Mouse (Mus musculus): ENCODE data around the gene Atp6v0d1. TPM values are rescaled to one million over a fixed set of nuclear protein-coding genes. Genes with fewer than 3 reads are reported as not detected.
A peak's percentile ranks its signal among the peaks of the same experiment; 100 is the strongest.

Atp6v0d1 gene
- polyA plus RNA-seq, 1 experiment = 70.8 TPM

GRCm38 (mm10) chr8:105516018-105516645 is 49.7 kb downstream of the Atp6v0d1 start:
- WGBS = 12% methylated on average over 12 of the region's 12 CpGs
- peaks cover 18% of the 10 kb centered on the region for H3K4me1 ChIP-seq (ENCODE audit: control insufficient read depth, insufficient read depth, insufficient read length, low read length)
- TF ChIP-seq CTCF (IDR thresholded peaks at IDR 0.05; ENCODE audit: extremely low read depth, insufficient read length, insufficient replicate concordance, low read depth, low read length) = peak; percentile 94; the same call in 1 of the 2 replicates
- peak; percentile 23; the same call in 1 of the 2 replicates for TF ChIP-seq POLR2A (IDR thresholded peaks at IDR 0.05; ENCODE audit: low read depth, low read length)
- H3K27me3 ChIP-seq (ENCODE audit: control insufficient read depth, insufficient read depth, low read length) = no peaks in the 10 kb centered on the region
- no peak overlapping the region for H3K27ac ChIP-seq (ENCODE audit: insufficient read depth, low read depth, low read length)
- H3K4me3 ChIP-seq (ENCODE audit: low read depth, low read length) = peak overlapping the region; percentile 32
- no peaks in the 10 kb centered on the region for H3K36me3 ChIP-seq (ENCODE audit: control insufficient read depth, insufficient read depth, low read length)

- Histone ChIP-seq H3K36me3 (ENCODE audit: control insufficient read depth, insufficient read depth, low read length) (no peaks in the 10 kb centered on the region), H3K27me3 (ENCODE audit: control insufficient read depth, insufficient read depth, low read length) (no peaks in the 10 kb centered on the region), H3K4me1 (ENCODE audit: control insufficient read depth, insufficient read depth, insufficient read length, low read length) (peaks cover 18% of the 10 kb centered on the region), H3K27ac (ENCODE audit: insufficient read depth, low read depth, low read length) (no peak overlapping the region), H3K4me3 (ENCODE audit: low read depth, low read length) (no peak overlapping the region)
- TF ChIP-seq POLR2A (IDR thresholded peaks at IDR 0.05; ENCODE audit: low read depth, low read length) (no peak), CTCF (IDR thresholded peaks at IDR 0.05; ENCODE audit: extremely low read depth, insufficient read length, insufficient replicate concordance, low read depth, low read length) (no peak)
- 79% methylated on average over 5 of the region's 5 CpGs for WGBS
Measured at GRCm38 (mm10) chr8:105514656-105515055, 51.2 kb downstream of the Atp6v0d1 start.

- Histone ChIP-seq H3K27me3 (ENCODE audit: control insufficient read depth, insufficient read depth, low read length) (0 out of 2 replicates have a peak, but pooled peaks cover under 1% of the 10 kb centered on the region), H3K27ac (ENCODE audit: insufficient read depth, low read depth, low read length) (no peak overlapping the region), H3K36me3 (ENCODE audit: control insufficient read depth, insufficient read depth, low read length) (no peaks in the 10 kb centered on the region), H3K4me3 (ENCODE audit: low read depth, low read length) (no peak overlapping the region), H3K4me1 (ENCODE audit: control insufficient read depth, insufficient read depth, insufficient read length, low read length) (peaks cover 15% of the 10 kb centered on the region)
- 89% methylated on average over 6 of the region's 6 CpGs for WGBS
- TF ChIP-seq POLR2A (IDR thresholded peaks at IDR 0.05; ENCODE audit: low read depth, low read length) (no peak), CTCF (IDR thresholded peaks at IDR 0.05; ENCODE audit: extremely low read depth, insufficient read length, insufficient replicate concordance, low read depth, low read length) (no peak)
Measured at GRCm38 (mm10) chr8:105514194-105514593, 51.7 kb downstream of the Atp6v0d1 start.

- Histone ChIP-seq H3K4me1 (ENCODE audit: control insufficient read depth, insufficient read depth, insufficient read length, low read length) (no peaks in the 10 kb centered on the region; the same call in 1 of the 2 replicates), H3K27ac (ENCODE audit: insufficient read depth, low read depth, low read length) (no peak overlapping the region), H3K4me3 (ENCODE audit: low read depth, low read length) (no peak overlapping the region), H3K36me3 (ENCODE audit: control insufficient read depth, insufficient read depth, low read length) (no peaks in the 10 kb centered on the region), H3K27me3 (ENCODE audit: control insufficient read depth, insufficient read depth, low read length) (0 out of 2 replicates have a peak, but pooled peaks cover 4% of the 10 kb centered on the region)
- 27% methylated on average over 12 of the region's 12 CpGs for WGBS
- TF ChIP-seq CTCF (IDR thresholded peaks at IDR 0.05; ENCODE audit: extremely low read depth, insufficient read length, insufficient replicate concordance, low read depth, low read length) (no peak), POLR2A (IDR thresholded peaks at IDR 0.05; ENCODE audit: low read depth, low read length) (no peak)
Measured at GRCm38 (mm10) chr8:105509997-105510735, 55.7 kb downstream of the Atp6v0d1 start.

DNA sequence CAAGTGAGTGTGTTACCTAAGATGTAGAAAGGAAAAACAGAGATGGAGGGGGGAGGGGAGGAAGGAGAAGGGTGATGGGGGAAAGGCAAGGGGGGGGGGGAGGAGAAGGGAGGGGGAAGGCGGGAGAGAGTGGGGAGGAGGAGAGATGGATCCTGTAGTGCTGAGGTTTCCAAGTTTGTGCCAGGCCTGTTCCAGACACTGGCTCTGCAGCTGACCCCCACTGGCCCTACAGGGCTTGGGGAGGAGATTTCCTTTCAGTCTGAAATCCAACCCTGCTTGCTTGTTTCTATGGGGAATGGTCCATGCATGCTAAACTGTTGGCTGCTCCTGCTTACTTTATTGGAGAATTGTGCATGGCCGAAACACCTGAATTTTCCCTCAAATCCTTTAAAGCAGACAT is 57.1 kb downstream of the Atp6v0d1 start:
- WGBS = 75% methylated on average over 2 of the region's 2 CpGs
- Histone ChIP-seq H3K4me3 (ENCODE audit: low read depth, low read length) (no peak overlapping the region), H3K27me3 (ENCODE audit: control insufficient read depth, insufficient read depth, low read length) (0 out of 2 replicates have a peak, but pooled peaks cover 4% of the 10 kb centered on the region), H3K27ac (ENCODE audit: insufficient read depth, low read depth, low read length) (no peak overlapping the region), H3K4me1 (ENCODE audit: control insufficient read depth, insufficient read depth, insufficient read length, low read length) (no peaks in the 10 kb centered on the region; the same call in 1 of the 2 replicates), H3K36me3 (ENCODE audit: control insufficient read depth, insufficient read depth, low read length) (no peaks in the 10 kb centered on the region)
- no peak for TF ChIP-seq POLR2A (IDR thresholded peaks at IDR 0.05; ENCODE audit: low read depth, low read length)
- TF ChIP-seq CTCF (IDR thresholded peaks at IDR 0.05; ENCODE audit: extremely low read depth, insufficient read length, insufficient replicate concordance, low read depth, low read length) = no peak

GRCm38 (mm10) chr8:105506977-105507376 is 58.9 kb downstream of the Atp6v0d1 start:
- H3K27me3 ChIP-seq (ENCODE audit: control insufficient read depth, insufficient read depth, low read length) = 0 out of 2 replicates have a peak, but pooled peaks cover 4% of the 10 kb centered on the region

GRCm38 (mm10) chr8:105504617-105505016 is 61.2 kb downstream of the Atp6v0d1 start:
- H3K4me3 ChIP-seq (ENCODE audit: low read depth, low read length) = no peak overlapping the region
- 0 out of 2 replicates have a peak, but pooled peaks cover 4% of the 10 kb centered on the region for H3K27me3 ChIP-seq (ENCODE audit: control insufficient read depth, insufficient read depth, low read length)
- no peaks in the 10 kb centered on the region for H3K36me3 ChIP-seq (ENCODE audit: control insufficient read depth, insufficient read depth, low read length)
- H3K27ac ChIP-seq (ENCODE audit: insufficient read depth, low read depth, low read length) = no peak overlapping the region
- peaks cover 2% of the 10 kb centered on the region; the same call in 1 of the 2 replicates for H3K4me1 ChIP-seq (ENCODE audit: control insufficient read depth, insufficient read depth, insufficient read length, low read length)
- TF ChIP-seq CTCF (IDR thresholded peaks at IDR 0.05; ENCODE audit: extremely low read depth, insufficient read length, insufficient replicate concordance, low read depth, low read length) (no peak), POLR2A (IDR thresholded peaks at IDR 0.05; ENCODE audit: low read depth, low read length) (no peak)
- 83% methylated on average over 3 of the region's 3 CpGs for WGBS

More at GRCm38 (mm10) chr8:105506977-105507376, 58.9 kb downstream of the Atp6v0d1 start:
- Histone ChIP-seq H3K4me3 (ENCODE audit: low read depth, low read length) (no peak overlapping the region), H3K36me3 (ENCODE audit: control insufficient read depth, insufficient read depth, low read length) (no peaks in the 10 kb centered on the region), H3K27ac (ENCODE audit: insufficient read depth, low read depth, low read length) (no peak overlapping the region), H3K4me1 (ENCODE audit: control insufficient read depth, insufficient read depth, insufficient read length, low read length) (no peaks in the 10 kb centered on the region; the same call in 1 of the 2 replicates)
- no peak for TF ChIP-seq POLR2A (IDR thresholded peaks at IDR 0.05; ENCODE audit: low read depth, low read length)
- TF ChIP-seq CTCF (IDR thresholded peaks at IDR 0.05; ENCODE audit: extremely low read depth, insufficient read length, insufficient replicate concordance, low read depth, low read length) = no peak
- WGBS = 70% methylated on average over 6 of the region's 6 CpGs

All from small intestine, adult 2 months (tissue).